Mouse (Mus musculus): Measurements from ENCODE around the gene Znhit2.
A peak's percentile ranks its signal among the peaks of the same experiment; 100 is the strongest.

The Znhit2 gene

GRCm38 (mm10) chr19:6071261-6071660 lies 10.3 kb downstream of the Znhit2 start:
- DNase-seq (ENCODE audit: low spot score) = no peak

GRCm38 (mm10) chr19:6073889-6074288 lies 12.9 kb downstream of the Znhit2 start:
- DNase-seq (ENCODE audit: low spot score) = no peak

GRCm38 (mm10) chr19:6076564-6077393 lies 15.8 kb downstream of the Znhit2 start, which contains the start of gene Vps51:
TSS of gene Vps51 (minus strand) at chr19:6077231.
- peak; percentile 84 for DNase-seq (ENCODE audit: low spot score)

GRCm38 (mm10) chr19:6079983-6080480 lies 19.0 kb downstream of the Znhit2 start, which contains the start of gene Tmem262:
TSS of gene Tmem262 (plus strand) at chr19:6080033.
- DNase-seq (ENCODE audit: low spot score) = no peak

GRCm38 (mm10) chr19:6082156-6082555 lies 21.2 kb downstream of the Znhit2 start, which contains the start of gene Gm28374:
TSS of gene Gm28374 (minus strand) at chr19:6082256.
- DNase-seq (ENCODE audit: low spot score) = no peak

GRCm38 (mm10) chr19:6084478-6085248 lies 23.7 kb downstream of the Znhit2 start, which contains the start of the genes Zfpl1 and Cdca5:
TSS of gene Zfpl1 (minus strand) at chr19:6084956.
TSS of gene Cdca5 (plus strand) at chr19:6084983.
- DNase-seq (ENCODE audit: low spot score) = peak; percentile 95

- peak; percentile 67 for DNase-seq (ENCODE audit: low spot score)
Observed at GRCm38 (mm10) chr19:6085417-6085879, 24.5 kb downstream of the Znhit2 start.

- DNase-seq (ENCODE audit: low spot score) = no peak
Observed at GRCm38 (mm10) chr19:6088841-6089240, 27.8 kb downstream of the Znhit2 start.

GRCm38 (mm10) chr19:6094119-6094518 lies 33.1 kb downstream of the Znhit2 start, which contains the start of gene AC131692.1:
TSS of gene AC131692.1 (plus strand) at chr19:6094419.
- DNase-seq (ENCODE audit: low spot score) = no peak

GRCm38 (mm10) chr19:6097847-6098246 lies 36.9 kb downstream of the Znhit2 start:
- no peak for DNase-seq (ENCODE audit: low spot score)

GRCm38 (mm10) chr19:6101186-6101585 lies 40.2 kb downstream of the Znhit2 start:
- no peak for DNase-seq (ENCODE audit: low spot score)

- DNase-seq (ENCODE audit: low spot score) = no peak
Observed at GRCm38 (mm10) chr19:6102169-6102853, 41.3 kb downstream of the Znhit2 start.

GRCm38 (mm10) chr19:6104476-6104875 lies 43.5 kb downstream of the Znhit2 start:
- no peak for DNase-seq (ENCODE audit: low spot score)

GRCm38 (mm10) chr19:6105586-6105985 lies 44.6 kb downstream of the Znhit2 start, which contains the start of gene Naaladl1:
TSS of gene Naaladl1 (plus strand) at chr19:6105782.
- DNase-seq (ENCODE audit: low spot score) = no peak
